Mouse (Mus musculus) urinary bladder, postnatal 25 days (tissue): ENCODE measurements at regions not wholly inside any gene's neighbourhood (a gene's known extent, or its start where the extent isn't known, plus 50 kb on each side); places are given as distances from the start of the nearest gene placed in this dataset.

Source experiments
- DNase-seq: peaks from one replicate; pipeline ENCODE4 v3.0.0; 2022; ENCODE audit warnings: low spot score

DNA sequence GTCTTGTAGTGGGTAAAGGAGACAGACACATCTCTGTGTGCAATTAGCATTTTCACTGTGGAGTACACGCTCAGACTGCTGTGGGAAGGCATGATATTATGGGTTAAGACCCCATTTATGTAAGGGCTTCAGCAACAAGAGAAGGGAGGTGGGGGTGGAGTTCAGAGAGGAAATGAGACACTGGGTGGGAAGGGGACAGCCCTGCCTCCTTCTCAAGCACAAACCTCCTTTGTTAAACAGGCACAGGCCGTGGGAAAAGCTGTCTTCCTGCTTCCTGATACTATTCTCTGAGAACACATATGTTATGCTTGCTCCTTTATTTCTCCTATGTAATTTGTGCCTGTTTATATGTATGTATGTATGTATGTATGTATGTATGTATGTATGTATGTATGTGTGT, 237.4 kb upstream of the Cxcr4 start:
- no peak for DNase-seq

DNA sequence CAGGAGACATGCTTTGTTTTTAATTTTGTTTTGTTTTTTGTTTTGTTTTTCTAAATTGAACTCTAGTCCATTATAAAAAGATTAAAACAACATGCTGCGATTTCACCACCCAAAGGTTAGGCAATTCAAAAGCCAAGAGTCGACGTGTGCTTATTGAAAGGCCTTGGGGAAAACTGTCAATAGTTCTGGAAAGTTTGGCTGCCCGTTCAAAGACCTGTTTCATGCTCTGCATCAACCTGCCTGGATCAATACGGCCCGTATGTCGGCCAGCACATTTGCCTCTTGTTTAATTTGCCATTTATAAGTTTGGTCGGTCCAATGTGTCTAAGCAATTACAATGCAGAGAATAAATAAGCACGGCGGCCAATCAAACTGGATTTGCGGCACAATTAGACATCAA, 234.3 kb upstream of the Cxcr4 start:
- DNase-seq = no peak

DNA sequence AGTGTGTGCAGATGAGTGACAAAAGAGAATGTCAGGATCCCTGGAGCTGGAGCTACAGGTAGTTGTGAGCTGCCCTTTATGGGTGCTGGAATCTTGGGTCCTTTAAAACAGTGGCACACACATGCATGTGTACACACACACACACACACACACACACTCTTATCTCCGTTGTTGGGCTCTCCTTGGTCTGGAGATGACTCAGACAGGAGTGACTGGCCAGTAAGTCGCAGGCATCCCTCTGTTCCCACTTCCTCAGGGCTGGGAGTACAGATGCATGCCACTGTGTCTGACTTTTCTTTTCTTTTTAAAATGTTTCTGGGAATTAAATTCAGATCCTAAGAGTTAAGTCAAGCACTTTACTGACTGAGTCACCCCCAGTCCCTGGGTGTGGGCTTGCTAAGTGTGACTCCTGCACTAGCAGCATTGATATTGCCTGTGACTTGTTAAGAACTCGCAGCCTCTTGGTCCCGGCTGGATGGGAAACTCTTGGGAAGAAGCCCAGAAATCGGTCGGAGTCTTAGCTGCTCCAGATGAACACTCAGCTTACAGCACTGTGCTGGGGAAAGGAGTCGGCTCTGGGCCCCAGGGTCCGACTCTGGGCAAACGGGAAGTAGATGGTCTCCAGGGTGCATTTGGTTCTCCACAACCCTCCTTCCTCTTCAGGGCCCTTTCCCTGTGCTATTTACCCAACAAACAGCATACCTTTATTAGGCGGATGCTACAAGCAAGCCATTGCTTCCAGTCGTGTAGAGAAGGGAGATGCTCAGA, 233.0 kb upstream of the Cxcr4 start:
- no peak for DNase-seq

DNA sequence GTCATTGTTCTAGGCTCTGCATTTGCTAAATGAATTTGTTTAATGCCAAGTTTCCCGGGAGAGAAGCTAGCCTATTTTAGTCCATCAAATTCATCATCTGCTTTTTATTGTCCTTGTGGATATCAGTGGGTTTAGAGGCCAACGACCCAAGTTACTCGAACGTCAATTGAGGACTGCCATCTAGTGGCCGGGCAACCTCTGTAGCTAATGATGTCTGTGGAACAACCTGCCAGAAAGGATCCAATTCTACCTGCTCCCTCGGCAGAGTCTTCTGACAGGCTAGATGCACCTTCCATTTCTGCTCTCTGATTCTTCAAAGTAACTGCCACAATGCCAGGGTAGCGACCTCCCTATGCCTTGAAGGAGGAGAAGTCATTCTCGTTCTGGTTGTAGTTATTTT, 232.1 kb upstream of the Cxcr4 start:
- DNase-seq = peak; percentile 54

DNA sequence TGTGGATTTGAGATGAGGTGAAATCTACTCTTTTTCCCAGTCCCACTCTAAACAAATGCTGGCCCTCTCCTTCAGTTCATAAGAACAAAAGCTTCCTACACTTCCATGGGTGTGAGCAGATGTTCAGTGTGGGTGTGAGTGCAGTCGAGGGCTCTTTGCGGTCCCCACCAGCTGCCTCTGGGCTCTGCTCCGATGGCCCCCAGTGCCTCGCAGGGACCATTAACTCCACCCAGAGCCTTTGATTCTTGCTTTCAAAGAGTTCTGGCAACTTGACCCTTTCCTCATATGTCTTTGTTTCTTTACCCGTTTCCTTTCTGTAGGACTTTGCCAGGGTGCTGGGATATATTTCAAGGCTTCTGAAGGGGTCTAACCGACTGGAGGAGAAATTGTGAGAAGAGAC, 229.9 kb upstream of the Cxcr4 start:
- DNase-seq = no peak

DNA sequence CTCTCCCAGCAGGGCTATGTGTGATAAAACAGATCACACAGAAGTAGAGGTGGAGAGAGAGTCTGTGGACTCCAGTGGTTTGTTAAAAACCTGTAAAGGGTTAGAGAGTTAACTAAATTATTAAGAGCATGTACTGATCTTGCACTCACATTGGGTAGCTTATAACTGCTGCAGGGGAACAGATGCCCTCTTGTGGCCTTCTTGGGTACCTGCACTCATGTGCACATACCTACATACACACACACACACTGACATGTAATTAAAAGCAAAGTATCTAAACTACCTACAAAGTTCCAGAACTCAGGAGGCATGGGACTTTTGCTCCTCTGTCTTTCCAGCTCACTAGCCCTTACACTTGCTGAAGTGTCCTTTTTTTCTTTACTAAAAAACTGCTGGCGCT, 228.4 kb upstream of the Cxcr4 start:
- no peak for DNase-seq

DNA sequence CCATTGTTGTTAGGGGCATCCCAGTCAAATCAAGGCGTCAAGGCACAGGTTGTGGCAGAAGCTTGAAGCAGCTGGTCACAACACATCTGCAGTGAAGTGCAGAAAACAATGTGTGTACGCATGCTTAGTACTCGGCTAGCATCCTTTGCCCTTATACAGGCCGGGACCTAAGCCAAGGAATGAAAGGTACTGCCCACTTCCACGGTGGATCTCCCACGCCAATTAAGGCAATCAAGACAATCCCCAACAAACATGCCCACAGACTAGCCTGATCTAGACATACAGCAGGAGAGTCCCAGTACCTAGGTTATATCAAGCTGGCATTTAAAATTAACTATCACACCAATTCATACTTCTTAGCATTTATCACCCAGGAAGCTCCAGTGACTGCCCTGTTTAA, 227.5 kb upstream of the Cxcr4 start:
- no peak for DNase-seq

DNA sequence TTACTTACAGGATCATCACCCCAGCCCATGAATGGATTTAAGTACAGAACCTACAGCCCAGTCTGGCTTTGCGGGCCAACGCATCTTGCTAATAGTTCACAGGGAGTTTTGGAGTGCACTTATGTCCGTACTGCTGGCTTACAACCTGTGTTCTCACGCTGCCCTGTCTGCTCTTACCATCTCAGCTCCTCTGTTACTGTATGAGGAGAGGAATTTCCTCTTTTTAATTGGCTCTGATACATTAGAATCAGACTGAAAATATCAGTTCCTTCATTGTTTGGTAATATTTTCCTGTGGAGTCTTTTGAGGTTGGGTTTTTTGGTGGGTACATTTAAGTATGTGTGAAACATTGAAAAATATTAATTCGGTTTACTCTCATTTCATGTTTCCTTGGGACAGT, 221.3 kb upstream of the Cxcr4 start:
- DNase-seq = no peak

DNA sequence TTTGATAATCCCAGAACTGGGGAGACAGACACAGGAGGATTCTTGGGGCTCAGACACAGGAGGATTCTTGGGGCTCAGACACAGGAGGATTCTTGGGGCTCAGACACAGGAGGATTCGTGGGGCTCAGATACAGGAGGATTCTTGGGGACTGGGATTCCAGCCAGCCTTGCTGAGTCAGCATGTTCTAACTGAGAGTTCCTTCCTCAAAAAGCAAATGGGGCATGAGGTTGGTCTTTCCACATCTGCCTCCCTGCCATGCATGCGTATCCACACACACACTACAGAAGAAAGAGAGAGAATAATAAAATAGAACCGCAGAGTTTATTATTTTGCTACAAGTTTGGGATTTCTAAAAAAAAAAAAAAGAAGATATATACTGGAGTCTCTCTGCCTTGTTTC, 218.8 kb upstream of the Cxcr4 start:
- no peak for DNase-seq

DNA sequence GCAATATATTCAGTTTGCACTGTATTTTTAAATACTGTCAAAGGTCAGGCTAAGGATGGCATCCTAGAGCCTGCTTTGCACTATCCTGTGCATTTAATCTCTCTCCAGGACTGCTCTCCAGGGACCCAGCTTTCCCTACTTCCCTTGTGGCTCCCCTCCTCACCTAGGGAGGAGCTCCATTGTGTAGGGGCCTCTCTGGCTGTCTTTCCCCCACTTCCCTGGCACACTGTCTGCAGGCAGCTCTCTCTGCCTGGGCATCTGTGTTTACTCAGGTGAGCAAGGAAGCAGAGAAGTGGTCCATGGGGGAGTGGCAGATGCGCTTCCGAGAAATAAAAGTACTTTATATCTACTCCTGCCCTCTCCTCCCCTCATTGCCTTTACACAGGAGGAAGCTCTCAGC, 218.0 kb upstream of the Cxcr4 start:
- no peak for DNase-seq

DNA sequence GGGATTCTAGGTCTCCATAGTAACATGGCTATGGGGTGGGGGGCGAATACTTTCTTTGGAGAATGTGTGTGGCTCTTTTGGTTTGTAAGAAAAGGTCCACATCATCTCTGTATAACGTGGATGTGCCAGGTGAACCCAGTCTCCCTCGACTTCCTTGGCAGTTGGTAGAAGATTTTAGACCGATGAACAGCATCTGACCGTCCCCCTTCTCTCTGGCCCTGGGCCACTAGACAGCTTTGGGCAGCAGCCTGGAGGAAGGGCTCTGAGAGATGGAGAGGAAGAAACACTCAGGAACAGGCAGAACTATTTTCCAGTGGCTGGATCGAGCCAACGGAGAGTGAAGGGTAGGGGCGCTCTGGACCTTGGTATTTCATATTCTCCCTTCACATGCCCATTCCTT, 217.5 kb upstream of the Cxcr4 start:
- DNase-seq = no peak

DNA sequence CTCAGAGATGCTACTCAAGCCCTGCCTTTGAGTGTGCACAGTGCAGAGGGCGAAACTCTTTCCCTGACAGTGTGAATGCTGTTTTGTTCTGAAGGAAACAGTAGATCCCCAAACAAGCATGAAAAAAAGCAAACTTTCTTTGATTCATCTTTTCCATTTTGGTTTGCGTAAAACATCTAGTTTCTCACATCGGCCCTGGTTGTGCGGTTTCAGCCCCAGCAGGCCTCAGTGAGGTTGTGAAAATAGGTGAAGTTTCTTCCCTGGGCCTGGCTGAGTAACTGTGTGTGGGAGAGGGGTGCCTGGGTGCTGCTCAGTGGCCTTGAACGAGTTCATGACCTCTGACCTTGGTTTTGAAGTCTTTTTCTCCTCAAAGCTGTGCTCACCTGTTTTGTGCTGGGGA, 216.5 kb upstream of the Cxcr4 start:
- DNase-seq = no peak

DNA sequence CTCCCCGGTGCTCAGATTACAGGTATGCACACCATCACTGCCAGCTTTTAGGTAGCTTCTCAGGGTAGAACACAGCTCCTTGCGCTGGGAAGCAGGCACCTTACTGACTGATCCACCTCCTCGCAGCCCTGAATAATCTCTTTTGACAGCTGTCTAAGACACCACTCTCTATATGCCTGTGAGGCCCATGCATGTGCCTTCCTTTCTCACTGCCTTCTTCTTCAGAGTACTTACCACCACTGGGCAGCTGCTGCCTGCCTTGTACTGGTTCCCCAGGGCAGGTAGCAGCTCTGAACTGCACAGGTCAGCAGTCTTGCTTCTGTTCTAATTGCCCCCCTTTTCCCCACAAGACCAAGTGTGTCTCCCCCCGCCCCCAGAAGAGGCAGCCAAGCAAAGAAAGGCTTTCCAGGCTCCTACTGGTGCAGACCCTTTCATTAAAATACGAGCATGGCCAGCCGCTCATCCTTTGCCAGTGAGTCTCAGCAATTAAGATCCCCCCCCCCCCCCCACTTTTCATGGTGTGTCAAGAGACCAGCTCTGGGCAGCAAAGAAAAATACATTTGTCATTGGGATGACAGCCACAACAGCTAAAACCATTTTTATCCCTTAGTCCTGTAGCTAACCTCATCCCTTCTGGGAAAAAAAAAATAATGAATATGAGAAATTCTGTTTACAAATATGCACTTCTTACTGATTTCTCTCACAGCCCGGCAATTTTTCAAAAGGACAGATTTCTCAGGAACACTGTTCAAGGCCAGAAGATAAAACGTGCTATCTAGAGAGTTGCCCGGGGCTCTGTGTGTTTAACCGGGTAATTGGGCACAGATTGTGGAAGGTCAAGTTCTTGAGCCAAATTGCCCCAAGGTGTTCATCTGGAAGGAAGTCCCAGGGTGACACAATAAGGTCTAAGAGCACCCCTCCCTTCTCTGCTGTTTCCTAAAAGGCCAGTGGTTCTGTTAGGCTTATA, 213.9 kb upstream of the Cxcr4 start:
- DNase-seq = no peak

DNA sequence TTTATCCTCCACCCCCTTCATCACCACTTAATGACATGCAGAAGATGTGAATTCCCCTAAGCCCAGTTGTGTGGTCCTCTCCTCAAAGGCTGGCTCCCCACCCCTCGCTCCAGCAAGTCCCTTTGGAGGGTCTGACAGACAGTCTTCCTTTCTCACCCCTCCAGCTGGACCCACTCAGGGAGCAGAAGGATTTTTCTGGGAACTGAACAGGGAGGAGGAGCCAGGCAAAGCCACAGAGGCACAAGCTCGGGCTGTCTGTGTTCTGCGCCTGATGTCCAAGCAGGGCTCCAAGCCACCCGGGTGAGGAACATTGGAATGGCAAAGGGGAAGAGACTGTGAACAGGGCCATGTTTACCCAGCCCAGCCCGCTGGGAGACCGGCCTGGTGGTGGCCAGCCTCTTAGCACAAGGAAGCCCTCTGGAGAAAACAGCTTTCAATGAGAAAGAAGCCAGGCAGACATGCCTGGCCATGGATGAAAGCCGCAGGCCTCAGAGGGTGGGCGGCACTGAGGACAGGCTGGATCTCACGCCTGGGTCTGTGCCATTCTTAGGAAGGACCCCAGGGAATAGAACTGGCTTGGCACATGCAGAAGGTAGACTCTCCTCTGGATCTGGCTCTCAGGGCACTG, 211.5 kb upstream of the Cxcr4 start:
- no peak for DNase-seq

DNA sequence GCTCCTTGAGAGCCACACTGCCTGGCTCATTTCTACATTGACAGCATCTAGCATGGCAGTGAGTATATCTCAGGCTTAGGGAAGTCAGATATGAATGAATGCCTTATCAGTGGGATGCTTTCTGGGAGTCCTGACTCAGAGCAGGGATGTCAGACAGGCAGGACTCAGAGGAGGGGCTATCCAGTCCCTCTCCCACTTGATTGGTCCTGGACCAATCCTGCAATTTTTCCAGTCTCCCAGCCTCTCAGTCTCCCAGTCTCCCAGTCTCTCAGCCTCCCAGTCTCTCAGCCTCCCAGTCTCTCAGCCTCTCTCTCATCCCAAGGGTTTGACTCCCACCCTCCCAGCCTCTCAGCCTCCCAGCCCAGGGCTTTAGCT, 211.0 kb upstream of the Cxcr4 start:
- no peak for DNase-seq

DNA sequence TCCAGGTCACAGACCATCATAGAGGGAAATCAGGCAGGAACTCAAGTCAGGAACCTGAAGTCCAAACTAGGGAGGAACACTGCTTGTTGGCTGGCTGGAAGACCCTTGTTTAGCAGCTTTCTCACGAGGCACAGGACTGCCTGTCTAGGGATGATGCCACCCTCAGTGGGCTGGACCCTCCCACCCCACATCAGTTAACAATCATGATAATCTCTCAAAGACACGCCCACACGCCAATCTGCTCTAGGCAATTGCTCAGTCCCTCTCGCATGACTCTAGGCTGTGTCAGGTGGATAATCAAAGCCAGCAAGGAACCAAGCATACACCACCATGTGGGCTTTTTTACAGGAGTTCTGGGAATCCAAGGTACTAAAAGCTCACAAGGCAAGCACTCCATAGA, 206.6 kb upstream of the Cxcr4 start:
- no peak for DNase-seq

DNA sequence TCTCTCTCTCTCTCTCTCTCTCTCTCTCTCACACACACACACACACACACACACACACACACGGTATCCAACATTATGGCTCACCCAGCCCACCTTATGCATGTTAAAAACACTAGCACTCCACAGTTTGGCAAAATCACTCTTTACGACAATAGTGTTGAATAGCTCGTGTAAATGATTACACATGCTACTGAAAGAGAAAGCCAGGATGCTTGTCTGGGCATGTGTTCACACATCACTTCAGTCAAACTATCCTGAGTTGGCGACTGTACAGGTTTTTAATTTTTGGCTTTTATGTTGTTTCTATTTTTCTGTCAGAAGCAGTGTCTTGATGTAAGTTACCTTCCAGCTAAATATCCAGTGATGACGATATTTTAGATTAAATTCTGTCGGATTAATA, 203.6 kb upstream of the Cxcr4 start:
- DNase-seq = no peak

DNA sequence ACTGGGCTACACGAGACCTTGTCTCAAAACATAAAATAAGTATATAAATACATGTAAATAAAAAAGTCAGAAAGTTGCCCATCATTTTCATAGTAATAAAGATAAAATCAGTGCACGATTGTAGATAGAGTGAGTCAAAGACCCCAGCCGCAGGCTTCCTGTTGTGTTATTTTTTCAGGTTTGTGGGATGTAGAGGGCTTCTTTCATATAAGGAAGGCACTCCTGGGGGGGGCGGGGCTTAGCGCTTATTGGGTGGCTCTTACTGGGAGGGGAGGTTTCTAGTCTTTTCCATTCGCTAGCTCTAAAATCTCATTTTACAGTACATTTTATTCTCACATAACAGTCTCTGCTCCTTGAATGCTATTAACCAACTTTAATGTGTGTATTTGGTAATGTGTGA, 198.8 kb upstream of the Cxcr4 start:
- no peak for DNase-seq

DNA sequence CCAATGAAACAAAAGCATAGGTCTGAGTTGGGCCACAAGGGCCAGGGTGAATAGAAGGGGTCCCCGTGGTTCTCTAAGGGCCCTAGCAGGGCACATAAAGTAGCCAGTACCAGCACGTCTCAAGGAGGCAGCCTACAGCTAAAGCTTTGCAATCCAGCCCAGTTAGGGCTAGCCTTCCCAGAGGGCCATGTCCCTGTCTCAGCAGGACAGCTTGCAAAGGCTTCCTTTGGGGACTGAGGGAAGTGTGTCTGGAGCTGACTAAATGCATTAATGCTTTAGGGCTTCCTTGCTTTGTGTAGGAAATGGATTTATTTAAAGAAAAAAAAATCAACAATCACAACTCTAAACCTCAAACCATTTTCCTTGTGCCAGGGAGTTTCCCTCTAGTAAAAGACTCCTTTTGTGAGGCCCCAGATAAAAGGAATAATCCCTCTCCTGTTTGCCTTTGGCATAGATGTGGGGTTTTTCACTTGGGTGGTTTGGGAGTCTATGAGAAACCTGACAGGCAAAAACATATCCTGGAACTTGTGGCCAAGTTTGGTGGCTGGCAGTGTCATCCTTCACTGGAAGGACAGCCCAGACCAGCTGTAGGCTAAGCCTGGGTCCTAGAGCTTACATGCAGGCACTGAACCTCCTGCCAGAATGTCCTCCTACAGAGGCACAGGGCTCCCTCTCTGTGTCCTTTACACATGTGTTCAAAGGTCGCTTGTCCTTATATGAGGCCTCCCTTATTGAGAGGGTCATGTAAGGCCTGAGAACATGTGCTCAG, 197.7 kb upstream of the Cxcr4 start:
- DNase-seq = no peak

DNA sequence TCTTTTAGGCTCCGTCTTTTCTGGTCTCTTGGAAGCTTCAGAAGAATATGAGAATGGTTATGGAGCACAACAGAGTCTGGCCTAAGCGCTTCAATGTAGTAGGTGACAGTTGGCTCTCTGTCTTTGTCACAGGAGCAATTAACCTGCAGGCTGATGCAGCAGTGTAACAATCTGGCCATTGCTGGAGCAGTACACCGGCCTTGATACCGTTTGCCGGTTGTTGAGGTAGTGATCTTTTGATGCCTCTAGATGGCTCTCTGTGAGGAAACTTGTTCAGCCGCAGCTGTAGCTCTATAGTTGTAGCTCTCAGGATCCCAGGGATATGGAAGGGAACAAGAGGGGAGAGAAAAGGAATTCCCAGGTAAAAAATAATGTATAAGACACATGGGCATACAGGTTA, 196.1 kb upstream of the Cxcr4 start:
- DNase-seq = no peak

DNA sequence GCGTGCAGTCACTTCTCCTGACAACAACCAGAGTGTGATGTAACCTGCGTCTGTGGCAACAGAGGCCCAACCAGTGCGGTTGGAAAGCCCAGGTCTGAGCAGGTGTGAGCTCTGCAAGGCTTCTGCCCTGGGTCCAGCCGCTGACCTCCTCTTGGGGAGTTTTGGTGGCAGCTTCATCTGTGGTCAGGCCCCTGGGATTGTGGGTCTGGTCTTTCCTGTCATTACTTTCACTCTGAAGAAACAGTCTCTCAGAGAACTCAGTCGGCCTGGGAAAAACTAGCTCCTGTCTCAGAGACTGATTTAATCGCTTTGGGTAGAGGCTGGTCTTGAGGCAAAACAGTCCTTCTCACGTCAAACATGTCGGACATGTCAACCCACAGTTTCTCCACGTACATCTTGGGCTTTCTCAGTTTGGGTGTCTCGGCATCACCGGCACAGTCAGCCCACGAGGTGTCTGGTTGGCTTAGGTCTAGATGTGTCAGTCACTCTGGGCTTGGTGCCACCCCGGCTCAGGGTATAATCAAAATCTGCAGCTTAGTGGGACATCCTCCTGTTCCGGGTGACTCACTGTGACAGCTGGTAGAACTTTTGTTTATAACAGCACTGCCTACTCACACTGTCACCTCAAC, 195.0 kb upstream of the Cxcr4 start:
- no peak for DNase-seq

DNA sequence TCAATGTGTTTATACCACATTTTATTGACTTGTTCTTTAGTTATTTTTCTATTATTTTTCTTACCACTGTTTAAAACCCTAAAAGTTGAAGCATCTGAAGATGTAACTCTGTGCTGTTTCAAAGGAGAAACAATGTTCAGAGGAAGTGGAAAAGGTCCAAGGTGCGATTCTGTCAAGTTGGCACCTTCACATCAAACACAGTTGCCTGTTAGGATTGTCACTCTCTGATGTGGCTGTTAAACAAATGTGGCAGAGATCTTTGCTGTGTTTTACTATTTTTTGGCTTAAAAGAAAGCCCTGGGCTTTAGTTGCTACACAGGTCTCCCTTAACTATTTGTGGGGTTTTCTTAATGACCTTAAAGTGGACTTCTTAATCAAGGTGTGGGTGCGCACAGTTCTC, 190.2 kb upstream of the Cxcr4 start:
- no peak for DNase-seq
